Mouse (Mus musculus) lung, embryonic 14.5 days (tissue): ENCODE measurements around the gene Rln3. TPM values are rescaled to one million over a fixed set of nuclear protein-coding genes. Genes with fewer than 3 reads are reported as not detected.

Experiments used
- ATAC-seq: fragments of 200-750 bp; cut with Nextera tagmentation; 2 replicates; pipeline ENCODE4 v1.8.0; 2017; ENCODE audit warnings: mild to moderate bottlenecking, moderate TSS enrichment, moderate library complexity; ENCODE audit not compliant: insufficient read depth
- DNase-seq: peaks from one replicate; pipeline ENCODE4 v3.0.0-alpha.2; 2015
- H3K27ac ChIP-seq: fragments of 300-500 bp; sonication (generic); 2 replicates; pipeline ENCODE4 v1.5.1; 2014; ENCODE audit warnings: low read depth, mild to moderate bottlenecking, moderate library complexity
- H3K27me3 ChIP-seq: fragments of 300-500 bp; sonication (generic); 2 replicates; pipeline ENCODE4 v1.6.1; 2014; ENCODE audit warnings: low read length, control low read depth; ENCODE audit not compliant: insufficient read depth
- H3K36me3 ChIP-seq: fragments of 300-500 bp; sonication (generic); 2 replicates; pipeline ENCODE4 v1.6.1; 2014; ENCODE audit warnings: control low read depth; ENCODE audit not compliant: insufficient read depth
- H3K4me1 ChIP-seq: fragments of 300-500 bp; sonication (generic); 2 replicates; pipeline ENCODE4 v1.6.1; 2014; ENCODE audit warnings: antibody characterized with exemption, control low read depth; ENCODE audit not compliant: insufficient read depth
- H3K4me2 ChIP-seq: fragments of 300-500 bp; sonication (generic); 2 replicates; pipeline ENCODE4 v1.6.1; 2014; ENCODE audit warnings: mild to moderate bottlenecking
- H3K4me3 ChIP-seq: fragments of 300-500 bp; sonication (generic); 2 replicates; pipeline ENCODE4 v1.5.1; 2014; ENCODE audit warnings: low read depth, low read length
- H3K9ac ChIP-seq: fragments of 300-500 bp; sonication (generic); 2 replicates; pipeline ENCODE4 v1.6.1; 2014
- H3K9me3 ChIP-seq: fragments of 300-500 bp; sonication (generic); 2 replicates; pipeline ENCODE4 v1.6.1; 2016; ENCODE audit warnings: low read depth, low read length, control low read depth
- CTCF ChIP-seq: IDR thresholded peaks from 2 replicates; pipeline ENCODE4 v1.5.1; 2016; ENCODE audit warnings: antibody characterized with exemption, low read depth
- WGBS: fragments of 180-500 bp; shearing (Covaris S2); extraction: QIAGEN DNeasy Blood & Tissue Kit; methylation state at CpG from one replicate; pipeline ENCODE4 v1.1.7; 2014; 5-methylcytosine and 5-hydroxymethylcytosine counted together
- polyA plus RNA-seq: library from polyadenylated mRNA; unstranded; fragments of >200 nt; fragmentation: Nextera tagmentation; extraction: Ambion mirVana; gene quantifications from 2 replicates; pipeline ENCODE4 v1.2.1, GENCODE M21; 2014

Rln3 gene
- polyA plus RNA-seq, 1 experiment from 2014 or later: not detected

GRCm38 (mm10) chr8:84065457-84066072 is 20.8 kb upstream of the Rln3 start:
- Histone ChIP-seq H3K4me2 (peak overlapping the region; percentile 80), H3K27me3 (no peaks in the 10 kb centered on the region), H3K4me1 (peaks cover 19% of the 10 kb centered on the region; the same call in 1 of the 2 replicates), H3K27ac (peak overlapping the region; percentile 93), H3K4me3 (peak overlapping the region; percentile 96), H3K36me3 (no peaks in the 10 kb centered on the region), H3K9me3 (no peaks in the 10 kb centered on the region), H3K9ac (peak overlapping the region; percentile 74)
- no peak for TF ChIP-seq CTCF
- WGBS: 21% methylated on average over 5 of the region's 5 CpGs
- no peak for DNase-seq
- ATAC-seq: no peak

DNA sequence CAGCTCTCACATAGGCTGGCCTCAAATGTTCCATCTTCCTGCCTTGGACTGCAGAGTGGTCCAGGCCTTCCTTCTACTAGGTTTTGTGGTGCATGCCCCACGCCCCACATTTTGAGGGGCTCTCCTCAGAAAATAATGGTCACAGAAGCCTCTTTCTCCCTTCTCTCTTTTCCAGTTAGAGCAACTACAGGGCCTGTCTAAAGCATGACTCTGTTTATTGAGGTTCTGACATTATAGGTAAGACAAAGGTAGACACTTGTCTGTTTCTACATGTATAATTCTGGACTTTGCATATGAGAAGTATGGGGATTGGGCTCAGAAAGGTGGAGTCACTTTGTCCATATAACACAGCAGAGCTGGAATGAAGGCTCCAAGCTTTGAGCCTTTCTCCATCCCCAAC is 20.2 kb upstream of the Rln3 start, which contains the start of gene Gm10643:
Gene Gm10643, minus strand, starts transcription at position 101 of the 400 bp plus-strand sequence.
- Histone ChIP-seq H3K27ac (peak within 1 kb of the TSS; percentile 93), H3K4me2 (peak within 1 kb of the TSS; percentile 80), H3K9me3 (no peaks in the 10 kb centered on the region), H3K4me1 (peaks cover 19% of the 10 kb centered on the region; the same call in 1 of the 2 replicates), H3K9ac (peak within 1 kb of the TSS; percentile 74), H3K27me3 (no peaks in the 10 kb centered on the region), H3K36me3 (no peaks in the 10 kb centered on the region), H3K4me3 (peak within 1 kb of the TSS; percentile 96)
- no peak for ATAC-seq
- no peak for TF ChIP-seq CTCF
- WGBS: 96% methylated on average over 1 of the region's 1 CpGs
- no peak for DNase-seq

DNA sequence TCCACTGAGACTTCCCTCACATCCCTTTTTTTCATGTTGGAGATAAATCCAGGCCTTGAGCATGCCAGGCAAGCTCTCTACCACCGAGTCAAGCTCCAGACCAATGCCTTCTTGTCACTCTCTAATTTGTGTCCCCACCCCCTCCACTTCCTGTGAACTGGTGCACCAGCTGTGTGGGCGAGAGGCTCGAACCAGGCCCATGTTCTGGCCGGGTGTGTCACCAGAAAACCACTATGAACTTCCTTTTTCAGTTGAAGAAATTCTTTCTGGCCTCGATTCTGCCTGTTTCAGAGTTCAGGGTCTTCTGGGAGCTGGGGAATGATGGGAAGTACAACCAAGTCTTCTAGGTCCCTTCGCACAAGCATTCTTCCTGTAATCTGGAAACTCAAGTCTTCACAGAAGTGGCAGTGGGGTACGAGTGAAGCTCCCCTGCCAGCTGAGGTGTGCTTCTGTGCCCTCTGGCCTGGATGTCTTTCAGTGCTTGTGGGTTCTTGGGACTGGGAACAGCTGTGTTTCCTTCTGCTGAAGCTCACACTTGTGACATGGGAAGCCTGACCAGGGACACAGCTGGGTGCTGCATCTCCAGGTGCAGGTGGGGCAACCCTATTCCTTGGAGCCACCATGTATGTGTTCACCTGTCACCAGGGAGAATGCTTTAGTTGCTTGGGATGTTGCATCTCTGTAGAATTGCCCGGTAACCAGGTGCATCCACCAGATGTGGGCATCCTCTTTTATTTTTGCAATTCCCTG is 19.2 kb upstream of the Rln3 start:
- no peak overlapping the region for H3K9ac ChIP-seq
- H3K27ac ChIP-seq: no peak overlapping the region
- no peak overlapping the region for H3K4me2 ChIP-seq
- H3K4me3 ChIP-seq: no peak overlapping the region
- no peaks in the 10 kb centered on the region for H3K27me3 ChIP-seq
- H3K4me1 ChIP-seq: peaks cover 15% of the 10 kb centered on the region; the same call in 1 of the 2 replicates
- no peak for TF ChIP-seq CTCF
- WGBS: 59% methylated on average over 8 of the region's 8 CpGs
- no peak for DNase-seq
- no peaks in the 10 kb centered on the region for H3K36me3 ChIP-seq
- no peak for ATAC-seq
- no peaks in the 10 kb centered on the region for H3K9me3 ChIP-seq

DNA sequence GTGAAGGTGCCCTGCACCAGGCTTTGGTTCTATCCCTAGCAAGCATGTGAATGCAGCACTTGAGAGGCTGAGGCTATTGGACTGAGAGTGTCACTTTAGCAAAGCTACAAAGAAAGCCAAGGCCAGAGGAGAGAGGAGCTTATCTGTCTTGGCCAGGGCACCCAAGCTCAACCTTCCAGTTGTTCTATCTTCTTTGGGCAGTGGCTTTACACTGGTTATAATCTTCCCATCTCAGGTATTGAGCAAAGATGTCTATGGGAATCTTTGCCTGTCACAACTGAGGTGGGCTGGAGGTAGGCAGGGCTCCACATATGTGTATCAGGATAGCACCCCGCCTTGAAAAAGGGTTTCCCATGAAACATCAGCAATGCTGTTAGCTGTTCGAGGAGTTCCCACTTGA is 15.4 kb upstream of the Rln3 start:
- no peak overlapping the region for H3K9ac ChIP-seq
- no peak overlapping the region for H3K4me3 ChIP-seq
- H3K9me3 ChIP-seq: no peaks in the 10 kb centered on the region
- no peaks in the 10 kb centered on the region for H3K36me3 ChIP-seq
- H3K4me1 ChIP-seq: no peaks in the 10 kb centered on the region
- H3K4me2 ChIP-seq: no peak overlapping the region
- H3K27ac ChIP-seq: no peak overlapping the region
- no peak for DNase-seq
- ATAC-seq: no peak
- 82% methylated on average over 2 of the region's 2 CpGs for WGBS
- no peaks in the 10 kb centered on the region for H3K27me3 ChIP-seq
- no peak for TF ChIP-seq CTCF

GRCm38 (mm10) chr8:84059226-84059625 is 14.4 kb upstream of the Rln3 start:
- Histone ChIP-seq H3K36me3 (no peaks in the 10 kb centered on the region), H3K4me1 (no peaks in the 10 kb centered on the region), H3K4me3 (no peak overlapping the region), H3K4me2 (no peak overlapping the region), H3K27me3 (no peaks in the 10 kb centered on the region), H3K9me3 (no peaks in the 10 kb centered on the region), H3K27ac (no peak overlapping the region), H3K9ac (no peak overlapping the region)
- no peak for TF ChIP-seq CTCF
- 91% methylated on average over 2 of the region's 2 CpGs for WGBS
- ATAC-seq: no peak
- DNase-seq: no peak

GRCm38 (mm10) chr8:84057827-84058226 is 13.0 kb upstream of the Rln3 start:
- no peaks in the 10 kb centered on the region for H3K9me3 ChIP-seq
- H3K4me1 ChIP-seq: peaks cover 2% of the 10 kb centered on the region; the same call in 1 of the 2 replicates
- H3K9ac ChIP-seq: no peak overlapping the region
- no peak overlapping the region for H3K4me2 ChIP-seq
- H3K27ac ChIP-seq: no peak overlapping the region
- no peaks in the 10 kb centered on the region for H3K27me3 ChIP-seq
- TF ChIP-seq CTCF: no peak
- 91% methylated on average over 1 of the region's 1 CpGs for WGBS
- no peaks in the 10 kb centered on the region for H3K36me3 ChIP-seq
- DNase-seq (no peak), ATAC-seq (no peak)
- H3K4me3 ChIP-seq: no peak overlapping the region

DNA sequence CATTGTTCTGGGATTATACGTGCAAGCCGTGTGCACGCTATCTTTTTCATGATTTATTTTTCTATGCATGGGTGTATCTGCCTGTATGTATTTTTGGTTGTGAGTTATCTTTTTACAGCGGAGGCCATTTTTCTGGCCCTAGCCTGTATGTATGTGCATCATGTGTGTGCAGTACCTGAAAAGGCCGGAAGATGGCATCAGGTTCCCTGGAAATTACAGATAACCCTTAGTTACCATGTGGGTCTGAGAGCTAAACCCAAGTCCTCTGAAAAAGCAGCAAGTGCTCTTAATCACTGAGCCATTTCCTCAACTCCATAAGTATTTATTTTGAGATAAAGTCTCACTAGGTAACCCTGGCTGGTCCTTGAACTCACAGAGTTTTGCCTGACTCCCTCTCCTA is 8.4 kb upstream of the Rln3 start:
- H3K9me3 ChIP-seq: no peaks in the 10 kb centered on the region
- H3K4me1 ChIP-seq: peaks cover 8% of the 10 kb centered on the region; the same call in 1 of the 2 replicates
- no peak overlapping the region for H3K4me2 ChIP-seq
- H3K36me3 ChIP-seq: no peaks in the 10 kb centered on the region
- no peak for DNase-seq
- WGBS: 92% methylated on average over 5 of the region's 5 CpGs
- H3K27ac ChIP-seq: no peak overlapping the region
- no peak overlapping the region for H3K9ac ChIP-seq
- H3K27me3 ChIP-seq: no peaks in the 10 kb centered on the region
- no peak overlapping the region for H3K4me3 ChIP-seq
- TF ChIP-seq CTCF: peak; percentile 12; the same call in 1 of the 2 replicates
- ATAC-seq: no peak
